Mouse (Mus musculus): ENCODE data around the gene Zfp3.
"Not testable (repeated sequence)": the region's sequence is repeated elsewhere in the genome, so short reads cannot be mapped to it uniquely, and the experiment has no call there.

The Zfp3 gene

GRCm38 (mm10) chr11:70755645-70756044 is 8.4 kb upstream of the Zfp3 start:
- DNase-seq (ENCODE audit: low spot score) = peak; percentile 86

GRCm38 (mm10) chr11:70760446-70760845 is 3.6 kb upstream of the Zfp3 start:
- DNase-seq (ENCODE audit: low spot score) = not testable (repeated sequence)

- no peak for DNase-seq (ENCODE audit: low spot score)
Measured at GRCm38 (mm10) chr11:70762641-70763040, 1.4 kb upstream of the Zfp3 start.

- DNase-seq (ENCODE audit: low spot score) = no peak
Measured at GRCm38 (mm10) chr11:70763582-70763935, 450 bp upstream of the Zfp3 start.

- no peak for DNase-seq (ENCODE audit: low spot score)
Measured at GRCm38 (mm10) chr11:70765776-70766445, 1.9 kb downstream of the Zfp3 start.

GRCm38 (mm10) chr11:70770804-70771203 is 6.8 kb downstream of the Zfp3 start:
- no peak for DNase-seq (ENCODE audit: low spot score)

- peak; percentile 55 for DNase-seq (ENCODE audit: low spot score)
Measured at GRCm38 (mm10) chr11:70776830-70777571, 13.0 kb downstream of the Zfp3 start.

GRCm38 (mm10) chr11:70777634-70778033 is 13.6 kb downstream of the Zfp3 start:
- no peak for DNase-seq (ENCODE audit: low spot score)

GRCm38 (mm10) chr11:70778058-70778457 is 14.0 kb downstream of the Zfp3 start:
- not testable (repeated sequence) for DNase-seq (ENCODE audit: low spot score)

GRCm38 (mm10) chr11:70785908-70786307 is 21.9 kb downstream of the Zfp3 start:
- no peak for DNase-seq (ENCODE audit: low spot score)

- no peak for DNase-seq (ENCODE audit: low spot score)
Measured at GRCm38 (mm10) chr11:70787052-70787451, 23.0 kb downstream of the Zfp3 start.

- DNase-seq (ENCODE audit: low spot score) = no peak
Measured at GRCm38 (mm10) chr11:70788972-70789655, 25.1 kb downstream of the Zfp3 start.

- DNase-seq (ENCODE audit: low spot score) = no peak
Measured at GRCm38 (mm10) chr11:70790426-70790825, 26.4 kb downstream of the Zfp3 start.

GRCm38 (mm10) chr11:70790874-70791551 is 27.0 kb downstream of the Zfp3 start:
- DNase-seq (ENCODE audit: low spot score) = no peak

- no peak for DNase-seq (ENCODE audit: low spot score)
Measured at GRCm38 (mm10) chr11:70791676-70792075, 27.7 kb downstream of the Zfp3 start.

- no peak for DNase-seq (ENCODE audit: low spot score)
Measured at GRCm38 (mm10) chr11:70792409-70792808, 28.4 kb downstream of the Zfp3 start.

- no peak for DNase-seq (ENCODE audit: low spot score)
Measured at GRCm38 (mm10) chr11:70802208-70802864, 38.3 kb downstream of the Zfp3 start.

GRCm38 (mm10) chr11:70802865-70803261 is 38.9 kb downstream of the Zfp3 start:
- no peak for DNase-seq (ENCODE audit: low spot score)

GRCm38 (mm10) chr11:70803711-70804200 is 39.7 kb downstream of the Zfp3 start:
- no peak for DNase-seq (ENCODE audit: low spot score)

GRCm38 (mm10) chr11:70804395-70804794 is 40.4 kb downstream of the Zfp3 start:
- no peak for DNase-seq (ENCODE audit: low spot score)

GRCm38 (mm10) chr11:70805641-70806175 is 41.7 kb downstream of the Zfp3 start:
- no peak for DNase-seq (ENCODE audit: low spot score)
